Mouse (Mus musculus): ENCODE measurements at regions not wholly inside any gene's neighbourhood (a gene's known extent, or its start where the extent isn't known, plus 50 kb on each side); places are given as distances from the start of the nearest gene placed in this dataset.

DNA sequence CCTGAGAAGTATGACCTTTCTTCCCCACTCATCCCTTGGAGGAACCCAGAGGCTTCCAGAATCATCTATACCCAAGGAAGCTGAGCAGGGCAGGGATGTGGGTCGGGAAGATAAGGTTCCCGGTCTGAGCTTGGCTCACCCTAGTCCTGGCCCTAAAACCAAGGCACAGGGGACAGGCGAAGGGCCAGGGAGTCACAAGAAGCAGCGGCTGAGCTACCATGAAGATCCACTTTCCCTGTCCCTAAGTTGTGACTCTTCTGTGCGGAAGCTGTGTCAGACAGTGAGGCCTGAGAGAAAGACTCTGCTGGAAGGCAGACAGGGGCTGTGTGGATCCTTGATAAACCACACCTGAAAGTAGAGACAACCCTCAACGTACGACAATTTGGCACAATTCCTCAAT is 64.1 kb upstream of the Runx3 start:
- TF ChIP-seq CHD2 (IDR thresholded peaks at IDR 0.05; ENCODE audit: low read depth, low read length) (no peak), ZNF384 (IDR thresholded peaks at IDR 0.05; ENCODE audit: low read depth, low read length) (no peak), ZC3H11A (IDR thresholded peaks at IDR 0.05; ENCODE audit: borderline replicate concordance, low read depth, low read length) (no peak), HCFC1 (IDR thresholded peaks at IDR 0.05; ENCODE audit: borderline replicate concordance, insufficient read depth, low read length) (no peak)

Data from ES-E14 (cell line).